Mouse (Mus musculus) R1 (cell line): ENCODE measurements around the gene Nol4l.

Source experiments
- DNase-seq: peaks from one replicate; pipeline ENCODE4 v3.0.0-alpha.2; 2018; ENCODE audit warnings: low read depth, low spot score

Nol4l gene

GRCm38 (mm10) chr2:153543911-153544730, 14.3 kb upstream of the Nol4l start:
- no peak for DNase-seq

GRCm38 (mm10) chr2:153542936-153543668, 13.3 kb upstream of the Nol4l start:
- no peak for DNase-seq

GRCm38 (mm10) chr2:153538898-153539297, 9.1 kb upstream of the Nol4l start:
- no peak for DNase-seq

GRCm38 (mm10) chr2:153533981-153534380, 4.2 kb upstream of the Nol4l start:
- DNase-seq = peak; percentile 43

GRCm38 (mm10) chr2:153530948-153531347, 1.2 kb upstream of the Nol4l start:
- DNase-seq = no peak

GRCm38 (mm10) chr2:153529365-153529781, 398 bp downstream of the Nol4l start:
- peak; percentile 48 for DNase-seq

GRCm38 (mm10) chr2:153528571-153529364, 1.0 kb downstream of the Nol4l start:
- DNase-seq = peak; percentile 34

- DNase-seq = peak; percentile 42
These were observed 1.9 kb downstream of the Nol4l start for GRCm38 (mm10) chr2:153527580-153528531.

- DNase-seq = no peak
These were observed 2.8 kb downstream of the Nol4l start for GRCm38 (mm10) chr2:153526850-153527530.

- peak; percentile 73 for DNase-seq
These were observed 3.9 kb downstream of the Nol4l start for GRCm38 (mm10) chr2:153525906-153526311.

GRCm38 (mm10) chr2:153524727-153525126, 5.0 kb downstream of the Nol4l start:
- no peak for DNase-seq

GRCm38 (mm10) chr2:153523656-153524055, 6.1 kb downstream of the Nol4l start:
- no peak for DNase-seq

- peak; percentile 48 for DNase-seq
These were observed 6.6 kb downstream of the Nol4l start for GRCm38 (mm10) chr2:153523143-153523542.

- no peak for DNase-seq
These were observed 7.5 kb downstream of the Nol4l start for GRCm38 (mm10) chr2:153522270-153522669.

- DNase-seq = peak; percentile 65
These were observed 9.7 kb downstream of the Nol4l start for GRCm38 (mm10) chr2:153520057-153520456.

GRCm38 (mm10) chr2:153516961-153517360, 12.8 kb downstream of the Nol4l start:
- DNase-seq = no peak

GRCm38 (mm10) chr2:153515582-153515981, 14.2 kb downstream of the Nol4l start:
- DNase-seq = no peak

- no peak for DNase-seq
These were observed 15.0 kb downstream of the Nol4l start for GRCm38 (mm10) chr2:153514497-153515380.

GRCm38 (mm10) chr2:153513983-153514382, 15.8 kb downstream of the Nol4l start:
- DNase-seq = no peak
